Mouse (Mus musculus) testis, adult 2 months (tissue): Measurements from ENCODE around the gene Esrp2.

Source experiments
- CTCF ChIP-seq: fragments of 200-500 bp; IDR thresholded peaks from 2 replicates; pipeline ENCODE4 v1.5.1; 2012; ENCODE audit warnings: low read depth, mild to moderate bottlenecking, inconsistent platforms, low read length, moderate library complexity; ENCODE audit not compliant: control insufficient read depth, insufficient read depth, insufficient replicate concordance
- POLR2A ChIP-seq: fragments of 200-500 bp; IDR thresholded peaks from 2 replicates; pipeline ENCODE4 v1.6.1; 2012; ENCODE audit warnings: low read depth, mild to moderate bottlenecking, inconsistent platforms, low read length, moderate library complexity; ENCODE audit not compliant: control insufficient read depth

DNA sequence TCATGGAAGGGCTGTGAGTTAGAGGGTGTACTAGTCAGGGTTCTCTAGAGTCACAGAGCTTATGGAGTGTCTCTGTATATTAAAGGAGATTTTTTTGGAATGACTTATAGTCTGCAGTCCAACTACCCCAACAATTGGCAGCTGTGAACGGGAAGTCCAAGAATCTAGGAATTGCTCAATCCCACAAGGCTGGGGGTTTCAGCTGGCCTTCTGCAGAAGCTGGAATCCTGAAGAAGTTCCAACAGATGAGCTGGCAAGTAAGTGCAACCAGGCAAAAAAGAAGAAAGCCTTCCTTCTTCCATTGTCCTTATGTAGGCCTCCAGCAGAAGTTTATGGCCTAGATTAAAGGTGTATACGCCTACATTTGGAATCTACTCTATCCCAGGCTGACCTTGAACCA lies 8.6 kb upstream of the Esrp2 start:
- TF ChIP-seq CTCF, result no peak
- no peak for TF ChIP-seq POLR2A
